Mouse (Mus musculus) cerebellum, adult 2 months (tissue): Measurements from ENCODE around the gene Kcnk7.

Experiments
- CTCF ChIP-seq: fragments of 200-500 bp; IDR thresholded peaks from 2 replicates; pipeline ENCODE4 v1.5.1; 2011; ENCODE audit warnings: low read depth, mild to moderate bottlenecking, control low read depth, low read length, moderate library complexity, borderline replicate concordance; ENCODE audit not compliant: insufficient read depth
- POLR2A ChIP-seq: fragments of 200-500 bp; IDR thresholded peaks from 2 replicates; pipeline ENCODE4 v1.6.1; 2011; ENCODE audit warnings: low read length, control low read depth, borderline replicate concordance; ENCODE audit not compliant: insufficient read depth

DNA sequence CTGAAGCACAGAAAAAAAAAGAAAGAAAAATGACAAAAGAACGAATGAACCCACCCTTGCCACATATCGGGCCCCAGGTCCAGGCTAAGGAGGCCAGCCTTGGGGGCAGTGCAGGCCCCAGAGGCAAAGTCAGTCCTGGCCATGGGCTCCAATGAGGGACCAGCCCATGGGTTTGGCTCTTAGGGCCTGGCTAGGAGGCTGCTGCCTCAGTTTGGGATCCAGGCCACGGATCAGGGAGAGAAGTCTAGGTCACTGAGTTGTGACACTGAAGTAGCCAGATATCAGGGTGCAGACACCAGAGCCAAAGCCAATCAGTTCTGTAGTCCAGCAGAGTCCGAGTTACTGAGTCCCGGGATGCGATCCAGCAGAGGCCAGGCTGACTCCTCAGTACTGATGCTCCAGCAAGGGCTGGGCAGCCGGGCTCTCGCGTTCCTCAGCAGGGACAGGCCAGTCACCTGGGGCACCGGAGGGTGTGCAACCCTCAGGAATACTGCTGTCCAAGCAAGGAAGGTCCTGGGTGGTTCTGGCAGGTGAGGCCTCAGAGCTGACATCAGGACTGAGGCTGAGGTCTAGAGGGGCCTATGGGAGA is 39.4 kb upstream of the Kcnk7 start:
- TF ChIP-seq CTCF (no peak), POLR2A (no peak)
